Mouse (Mus musculus): ENCODE measurements around the gene Tgif1.

The Tgif1 gene

GRCm38 (mm10) chr17:70866538-70867114 is 13.3 kb upstream of the Tgif1 start:
- no peak for DNase-seq (ENCODE audit: low spot score in 2 of 2)

GRCm38 (mm10) chr17:70866029-70866428 is 12.7 kb upstream of the Tgif1 start:
- DNase-seq (ENCODE audit: low spot score in 2 of 2), result no peak

GRCm38 (mm10) chr17:70865060-70865604 is 11.8 kb upstream of the Tgif1 start:
- no peak for DNase-seq (ENCODE audit: low spot score in 2 of 2)

GRCm38 (mm10) chr17:70864645-70865044 is 11.3 kb upstream of the Tgif1 start:
- DNase-seq (ENCODE audit: low spot score in 2 of 2), result no peak

GRCm38 (mm10) chr17:70864117-70864516 is 10.8 kb upstream of the Tgif1 start:
- no peak for DNase-seq (ENCODE audit: low spot score in 2 of 2)

GRCm38 (mm10) chr17:70858814-70859213 is 5.5 kb upstream of the Tgif1 start:
- no peak for DNase-seq (ENCODE audit: low spot score in 2 of 2)

- DNase-seq (ENCODE audit: low spot score in 2 of 2), result no peak
These were observed 3.6 kb upstream of the Tgif1 start for GRCm38 (mm10) chr17:70856871-70857415.

- no peak for DNase-seq (ENCODE audit: low spot score in 2 of 2)
These were observed 675 bp upstream of the Tgif1 start for GRCm38 (mm10) chr17:70854021-70854420.

GRCm38 (mm10) chr17:70852686-70853386 is 510 bp downstream of the Tgif1 start:
- peak; percentile 44 to 77 for DNase-seq (ENCODE audit: low spot score in 2 of 2)

GRCm38 (mm10) chr17:70852011-70852685 is 1.2 kb downstream of the Tgif1 start:
- peak; percentile 58 to 75 for DNase-seq (ENCODE audit: low spot score in 2 of 2)

- DNase-seq (ENCODE audit: low spot score in 2 of 2), result peak; percentile 56 to 79
These were observed 2.1 kb downstream of the Tgif1 start for GRCm38 (mm10) chr17:70850996-70851991.

- peak; percentile 36 to 80 for DNase-seq (ENCODE audit: low spot score in 2 of 2)
These were observed 2.9 kb downstream of the Tgif1 start for GRCm38 (mm10) chr17:70850233-70850995.

- DNase-seq (ENCODE audit: low spot score in 2 of 2), result peak; percentile 83 to 90
These were observed 3.7 kb downstream of the Tgif1 start for GRCm38 (mm10) chr17:70849399-70850232.

- peak; percentile 30 to 72 for DNase-seq (ENCODE audit: low spot score in 2 of 2)
These were observed 4.6 kb downstream of the Tgif1 start for GRCm38 (mm10) chr17:70848511-70849398.

- DNase-seq (ENCODE audit: low spot score in 2 of 2), result no peak
These were observed 5.4 kb downstream of the Tgif1 start for GRCm38 (mm10) chr17:70847751-70848510.

GRCm38 (mm10) chr17:70847086-70847485 is 6.3 kb downstream of the Tgif1 start:
- DNase-seq (ENCODE audit: low spot score in 2 of 2), result peak; percentile 43 to 64

GRCm38 (mm10) chr17:70846111-70846644 is 7.2 kb downstream of the Tgif1 start:
- no peak for DNase-seq (ENCODE audit: low spot score in 2 of 2)
